Mouse (Mus musculus) adrenal gland, adult 18-20 months (tissue): ENCODE measurements around the gene Nedd9. TPM values are rescaled to one million over a fixed set of nuclear protein-coding genes. Genes with fewer than 3 reads are reported as not detected.

ENCODE experiments used
- DNase-seq, 2 experiments: peaks; one replicate each; pipeline ENCODE4 v3.0.0; 2021 to 2022; ENCODE audit warnings: low spot score in 2 of 2
- total RNA-seq, 2 experiments: library from RNA; stranded (reverse); gene quantifications; 1 replicate in 1 of 2; 2 replicates in 1 of 2; pipeline ENCODE4 v1.2.3; 2021

Nedd9 gene
- total RNA-seq, 2 experiments from 2014 or later = 19.3 to 21.9 TPM

DNA sequence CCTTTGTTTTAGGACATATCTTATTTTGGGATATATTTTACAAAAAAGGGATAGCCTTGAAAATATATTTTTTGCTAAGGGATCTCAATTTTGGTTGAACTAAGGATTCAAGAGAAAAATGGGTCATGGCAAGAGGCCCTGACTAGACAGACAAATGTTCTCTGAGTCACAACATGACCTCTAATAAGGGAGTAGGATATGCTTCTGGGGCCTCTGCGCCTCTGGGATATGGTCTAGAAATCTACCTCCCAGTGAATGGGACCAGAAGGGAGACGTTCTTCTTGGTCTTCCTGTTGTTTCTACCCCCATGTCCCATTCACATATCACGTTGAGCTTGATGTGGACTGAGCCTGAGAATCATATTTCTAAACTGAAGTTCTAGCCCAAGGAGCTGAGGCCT, 136.6 kb downstream of the Nedd9 start:
- no peak for DNase-seq

- no peak for DNase-seq
Measured at GRCm38 (mm10) chr13:41349770-41350169, 137.4 kb downstream of the Nedd9 start.

DNA sequence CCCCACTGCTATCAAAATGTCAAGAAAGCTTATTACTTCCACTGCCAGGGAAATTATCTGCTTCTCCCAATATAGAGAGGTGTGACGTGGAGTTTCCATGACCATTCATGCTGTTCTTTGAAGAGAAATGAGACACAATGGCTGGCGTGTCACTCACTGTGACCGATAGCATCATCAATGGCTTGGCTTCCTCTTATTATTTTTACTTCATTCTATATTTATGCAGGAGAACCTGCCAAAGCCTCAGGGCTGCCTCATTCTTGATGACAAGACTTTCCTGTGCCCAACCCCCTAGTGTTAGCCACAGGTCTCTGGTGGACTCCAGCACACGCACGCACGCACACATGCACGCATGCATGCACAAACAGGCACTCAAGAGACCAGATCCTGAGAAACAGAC, 141.4 kb downstream of the Nedd9 start:
- DNase-seq = no peak

DNA sequence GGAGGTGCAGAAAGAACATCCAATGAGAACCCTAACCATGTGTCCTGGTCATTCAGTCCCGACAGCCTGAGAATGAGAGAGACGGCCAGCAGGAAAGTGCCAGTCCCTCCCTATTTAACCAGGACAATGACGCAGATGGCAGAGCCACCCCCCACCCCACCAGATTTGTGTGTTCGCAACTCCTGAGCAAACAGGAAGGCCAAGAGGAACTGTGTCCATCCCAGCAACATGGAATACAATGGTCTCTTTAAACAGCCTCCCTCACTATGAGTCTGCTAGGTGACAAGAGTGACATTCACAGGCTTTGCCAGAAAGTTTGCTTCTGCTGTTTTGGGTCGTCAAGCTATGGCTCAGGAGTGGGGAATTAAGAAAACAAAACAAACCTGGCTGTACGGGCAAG, 141.9 kb downstream of the Nedd9 start:
- DNase-seq = no peak

GRCm38 (mm10) chr13:41343887-41344266, 143.3 kb downstream of the Nedd9 start:
- DNase-seq = no peak

DNA sequence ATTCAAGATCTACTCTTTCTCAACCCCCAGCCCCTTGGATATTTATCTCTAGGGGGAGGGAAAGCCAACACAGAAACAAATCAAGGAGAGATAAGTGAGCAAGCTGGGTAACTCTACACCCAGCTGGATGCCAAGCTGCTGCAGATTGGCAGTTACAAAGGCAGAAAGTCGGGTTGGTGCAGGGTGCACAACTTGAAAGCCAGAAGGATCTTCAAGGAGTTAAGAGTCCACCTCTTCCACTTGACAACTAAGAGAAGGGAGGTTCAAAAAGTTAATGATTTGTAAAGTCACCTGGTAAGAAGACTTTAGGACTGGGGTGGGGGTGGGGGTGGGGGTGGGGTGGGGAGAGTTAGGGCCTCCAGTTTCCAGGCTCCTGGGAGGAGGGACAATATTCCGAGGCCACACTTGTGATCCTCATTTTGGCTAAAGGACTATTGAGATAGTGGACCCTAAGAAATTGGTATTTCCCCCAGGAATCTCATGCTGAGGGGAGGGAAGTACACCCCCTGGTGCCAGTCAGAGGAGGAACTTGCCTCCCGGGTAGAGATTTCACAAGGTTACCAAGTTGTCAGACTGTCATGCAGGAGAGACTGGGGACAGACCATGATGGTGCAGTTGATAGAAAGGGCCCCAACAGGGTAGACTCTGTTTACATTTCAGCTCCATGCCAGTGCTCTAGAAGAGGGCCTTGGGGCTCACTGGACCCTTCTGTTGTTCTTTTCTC, 143.8 kb downstream of the Nedd9 start:
- DNase-seq = no peak

GRCm38 (mm10) chr13:41341422-41341821, 145.7 kb downstream of the Nedd9 start:
- DNase-seq = no peak

- DNase-seq = no peak
Measured at GRCm38 (mm10) chr13:41339653-41340351, 147.4 kb downstream of the Nedd9 start.

DNA sequence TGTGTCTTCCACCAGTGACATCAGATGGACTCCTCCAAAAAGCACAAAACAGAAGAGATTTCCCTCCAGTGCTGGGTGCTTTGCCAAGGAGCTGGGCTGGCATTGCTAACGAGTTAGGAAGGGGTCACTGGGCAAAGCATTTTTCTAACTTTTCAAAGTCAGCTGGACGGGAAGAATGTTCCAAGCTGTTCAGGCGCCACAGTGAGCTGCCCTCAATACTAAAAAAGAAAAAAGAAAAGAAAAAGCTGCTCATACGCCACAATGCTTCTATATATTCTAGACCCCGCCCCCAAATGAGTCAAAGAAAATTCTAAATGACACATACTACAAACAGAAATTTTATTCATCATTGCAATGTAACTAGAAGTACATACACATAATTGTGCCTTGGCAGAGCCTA, 148.0 kb downstream of the Nedd9 start:
- DNase-seq = no peak

- DNase-seq = no peak
Measured at GRCm38 (mm10) chr13:41337407-41337806, 149.8 kb downstream of the Nedd9 start.

- DNase-seq = peak; percentile 60 to 67
Measured at GRCm38 (mm10) chr13:41336260-41336659, 150.9 kb downstream of the Nedd9 start.

DNA sequence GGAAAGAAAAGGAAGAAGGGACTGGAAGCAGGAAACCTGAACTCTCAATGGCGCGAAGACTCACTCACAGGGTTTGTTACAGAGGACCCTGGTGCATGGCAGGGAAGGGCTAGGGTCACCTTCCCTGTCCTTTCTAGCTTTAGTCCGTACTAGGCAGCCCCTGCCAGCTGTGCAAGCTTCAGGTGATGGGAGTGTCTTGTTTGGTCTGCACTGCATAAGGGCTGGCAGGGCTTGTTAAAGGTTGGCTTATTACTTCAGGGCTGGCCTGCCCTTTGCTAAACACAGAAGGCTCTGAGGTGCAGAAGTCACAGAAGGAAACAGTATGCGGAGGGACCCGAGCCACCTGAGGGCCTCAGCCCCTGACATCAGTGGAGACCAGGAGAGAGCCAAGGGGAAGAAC, 151.4 kb downstream of the Nedd9 start:
- no peak for DNase-seq

- DNase-seq = no peak
Measured at GRCm38 (mm10) chr13:41334641-41335000, 152.5 kb downstream of the Nedd9 start.

- DNase-seq = no peak
Measured at GRCm38 (mm10) chr13:41333889-41334640, 153.1 kb downstream of the Nedd9 start.

- no peak for DNase-seq
Measured at GRCm38 (mm10) chr13:41331671-41332340, 155.4 kb downstream of the Nedd9 start.

DNA sequence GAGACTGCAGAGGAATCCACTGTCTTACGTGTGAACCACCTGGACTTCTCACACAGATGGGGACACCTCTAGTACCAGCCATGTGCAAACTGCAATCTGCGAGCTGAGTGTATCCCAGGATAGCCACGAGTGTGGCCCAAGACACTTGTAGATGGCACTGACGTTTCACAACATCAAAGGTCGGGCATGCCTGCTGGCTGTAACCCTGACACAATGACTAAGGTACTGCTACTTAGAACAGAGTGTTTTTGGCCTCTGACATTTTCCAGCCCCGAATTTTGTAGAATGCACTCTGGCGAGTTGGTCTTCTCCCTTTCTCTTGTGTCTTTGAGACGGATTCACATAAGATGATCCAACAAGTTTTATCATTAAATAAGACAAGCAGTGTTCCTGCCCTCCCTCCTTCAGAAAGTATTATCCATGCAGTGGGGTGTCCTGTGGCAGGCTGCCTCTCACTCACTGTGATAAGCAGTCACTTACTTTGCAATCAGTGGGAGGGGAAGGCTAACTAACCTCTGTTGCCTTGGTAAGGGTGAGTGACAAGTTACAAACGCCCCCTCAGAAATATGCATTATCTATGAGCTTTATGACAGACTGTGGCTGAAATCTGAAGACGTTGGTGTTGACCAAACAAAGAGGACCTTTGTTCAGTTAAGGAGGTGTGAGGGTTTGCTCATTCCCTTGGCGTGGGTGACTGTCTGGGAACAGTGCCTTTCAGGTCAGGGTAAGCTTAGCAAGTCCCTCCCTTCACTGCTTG, 156.4 kb downstream of the Nedd9 start:
- no peak for DNase-seq

- no peak for DNase-seq
Measured at GRCm38 (mm10) chr13:41330051-41330450, 157.1 kb downstream of the Nedd9 start.

DNA sequence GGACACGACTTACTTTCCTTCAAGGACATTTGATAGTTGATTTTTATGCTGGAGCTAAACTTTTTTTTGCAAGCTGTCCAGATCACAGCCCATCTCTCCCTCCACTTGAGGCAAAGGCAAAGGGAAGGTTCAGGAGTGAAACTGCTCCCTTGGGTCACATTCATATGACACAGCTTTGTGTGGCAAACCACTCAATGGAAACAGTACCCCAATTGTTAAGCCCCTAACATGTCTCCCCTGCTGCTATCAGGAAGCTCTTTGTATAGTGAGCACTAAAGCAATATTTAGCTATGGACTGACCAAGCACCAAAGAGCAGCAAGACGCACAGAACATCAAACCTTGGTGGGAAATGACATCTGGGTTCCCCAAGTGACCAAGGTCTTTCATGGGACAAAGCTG, 158.7 kb downstream of the Nedd9 start:
- DNase-seq = no peak

DNA sequence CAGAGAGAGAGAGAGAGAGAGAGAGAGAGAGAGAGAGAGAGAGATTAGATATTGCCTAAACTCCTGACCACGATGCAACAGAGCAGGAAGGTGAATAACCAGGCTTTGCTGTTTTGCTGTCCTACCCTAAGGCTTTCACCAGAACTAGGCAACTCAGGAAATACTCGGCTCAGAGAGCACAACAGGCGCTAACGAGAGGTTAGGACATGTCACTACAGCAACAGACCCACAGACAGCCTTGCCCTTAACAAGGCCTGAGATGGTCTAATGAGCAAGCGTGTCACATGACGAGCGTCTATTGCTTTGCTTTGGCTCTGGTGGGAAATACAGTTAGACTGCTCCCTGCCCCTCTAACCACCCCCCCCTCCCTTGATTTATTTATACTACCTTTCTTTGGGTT, 159.6 kb downstream of the Nedd9 start:
- no peak for DNase-seq

DNA sequence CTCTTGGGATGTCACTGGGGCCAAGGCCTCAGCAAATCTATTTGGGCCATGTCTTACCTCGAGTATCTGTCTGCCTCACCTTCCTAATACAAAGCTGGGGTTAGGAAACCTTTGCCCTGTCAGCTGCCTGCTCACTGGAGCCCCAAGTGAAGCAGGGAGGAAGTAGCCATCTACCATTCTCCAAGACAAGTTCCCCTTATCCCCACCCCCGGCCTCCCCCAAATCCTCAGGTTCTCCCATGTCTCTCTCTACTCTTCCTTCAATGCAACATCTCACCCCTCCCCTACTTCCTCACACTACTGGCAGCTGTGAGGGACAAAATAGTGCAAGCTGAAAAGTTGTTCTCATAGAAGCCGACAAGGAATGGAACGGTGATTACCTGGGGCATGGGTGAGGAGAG, 161.0 kb downstream of the Nedd9 start:
- no peak for DNase-seq

DNA sequence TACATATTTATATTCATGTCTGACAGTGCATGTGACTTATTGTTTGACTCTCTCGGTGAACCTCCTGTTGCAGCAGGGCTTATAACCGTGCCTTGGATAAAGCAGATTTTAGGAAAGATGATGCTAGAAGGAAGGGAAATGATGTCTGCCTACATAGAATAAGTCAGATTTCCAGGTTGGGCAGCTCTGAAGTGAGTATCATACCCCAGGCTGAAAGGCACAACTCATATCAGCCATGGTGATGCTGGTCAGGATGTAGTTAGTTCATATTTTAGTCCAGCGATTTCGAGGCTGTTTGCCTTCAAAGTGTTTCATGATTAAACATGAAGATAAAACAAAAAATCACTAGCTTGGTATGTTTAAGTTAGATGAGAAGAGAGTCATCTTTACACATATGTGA, 161.8 kb downstream of the Nedd9 start:
- DNase-seq = no peak
